Mouse (Mus musculus) heart, postnatal 0 days (tissue): Measurements from ENCODE around the gene Btbd11. TPM values are rescaled to one million over a fixed set of nuclear protein-coding genes. Genes with fewer than 3 reads are reported as not detected.

ENCODE experiments used
- ATAC-seq: fragments of 200-750 bp; cut with Nextera tagmentation; 2 replicates; pipeline ENCODE4 v1.8.0; 2017; ENCODE audit warnings: low read depth, moderate number of reproducible peaks, moderate library complexity; ENCODE audit not compliant: insufficient read depth
- DNase-seq: peaks from one replicate; pipeline ENCODE4 v3.0.0-alpha.2; 2016; ENCODE audit warnings: low spot score
- H3K27ac ChIP-seq: fragments of 300-500 bp; sonication (generic); 2 replicates; pipeline ENCODE4 v1.5.1; 2014; ENCODE audit warnings: low read depth, mild to moderate bottlenecking
- H3K27me3 ChIP-seq: fragments of 300-500 bp; sonication (generic); 2 replicates; pipeline ENCODE4 v1.6.1; 2014; ENCODE audit warnings: low read length, mixed read lengths; ENCODE audit not compliant: control insufficient read depth, insufficient read depth
- H3K36me3 ChIP-seq: fragments of 300-500 bp; sonication (generic); replicated peaks from 2 replicates; pipeline ENCODE4 v1.6.1; 2014; ENCODE audit warnings: low read length, mixed read lengths; ENCODE audit not compliant: control insufficient read depth, insufficient read depth
- H3K4me1 ChIP-seq: fragments of 300-500 bp; sonication (generic); 2 replicates; pipeline ENCODE4 v1.6.1; 2014; ENCODE audit warnings: antibody characterized with exemption; ENCODE audit not compliant: control insufficient read depth, insufficient read depth
- H3K4me2 ChIP-seq: fragments of 300-500 bp; sonication (generic); 2 replicates; pipeline ENCODE4 v1.6.1; 2014; ENCODE audit warnings: low read depth, mild to moderate bottlenecking, low read length, moderate library complexity
- H3K4me3 ChIP-seq: fragments of 300-500 bp; sonication (generic); 2 replicates; pipeline ENCODE4 v1.5.1; 2014; ENCODE audit warnings: low read depth, low read length
- H3K9ac ChIP-seq: fragments of 300-500 bp; sonication (generic); replicated peaks from 2 replicates; pipeline ENCODE4 v1.6.1; 2014; ENCODE audit warnings: low read depth, low read length, mixed read lengths
- H3K9me3 ChIP-seq: fragments of 300-500 bp; sonication (generic); replicated peaks from 2 replicates; pipeline ENCODE4 v1.6.1; 2016; ENCODE audit warnings: low read length; ENCODE audit not compliant: control insufficient read depth
- CTCF ChIP-seq: IDR thresholded peaks from 2 replicates; pipeline ENCODE4 v1.5.1; 2016; ENCODE audit warnings: antibody characterized with exemption, control low read depth, low read depth
- EP300 ChIP-seq: IDR thresholded peaks from 2 replicates; pipeline ENCODE4 v1.6.1; 2016; ENCODE audit warnings: antibody characterized with exemption, low read depth
- WGBS: fragments of 180-500 bp; shearing (Covaris S2); extraction: QIAGEN DNeasy Blood & Tissue Kit; methylation state at CpG from one replicate; pipeline ENCODE4 v1.1.7; 2014; 5-methylcytosine and 5-hydroxymethylcytosine counted together
- polyA plus RNA-seq: library from polyadenylated mRNA; unstranded; fragments of >200 nt; fragmentation: Nextera tagmentation; extraction: Ambion mirVana; gene quantifications from 2 replicates; pipeline ENCODE4 v1.2.1, GENCODE M21; 2015
- total RNA-seq: library from RNA; depleted of rRNA; stranded (reverse); fragments of >200 nt; gene quantifications from 2 replicates; pipeline ENCODE4 v1.2.3, GENCODE M21; 2014; ENCODE audit warnings: low replicate concordance

Gene Btbd11
- total and polyA plus RNA-seq, 2 experiments from 2014 or later: 0.20 to 0.50 TPM

DNA sequence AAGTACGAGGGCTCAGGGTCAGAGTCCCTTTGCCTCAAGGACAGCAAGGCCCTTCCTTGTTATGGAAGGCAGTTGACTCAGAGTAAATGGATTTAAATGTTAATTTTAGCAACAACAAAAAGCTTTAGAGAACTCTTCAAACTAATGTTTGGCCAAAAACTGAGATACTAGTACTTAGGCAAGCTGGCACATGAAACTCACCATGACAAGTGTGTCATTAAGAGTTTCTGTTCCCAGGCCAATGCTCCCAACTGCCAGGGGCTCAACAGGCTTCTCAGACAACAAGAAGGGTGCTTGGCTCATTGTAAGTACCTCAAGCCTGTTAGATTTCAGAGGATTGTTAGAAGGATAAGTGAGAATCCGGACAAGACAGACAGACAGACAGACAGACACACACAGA, 204.7 kb downstream of the Btbd11 start:
- Histone ChIP-seq H3K4me3 (no peak overlapping the region), H3K9me3 (no peaks in the 10 kb centered on the region), H3K27me3 (no peaks in the 10 kb centered on the region), H3K4me1 (no peaks in the 10 kb centered on the region), H3K36me3 (no peaks in the 10 kb centered on the region), H3K27ac (no peak overlapping the region), H3K9ac (no peak overlapping the region), H3K4me2 (no peak overlapping the region)
- no peak for TF ChIP-seq CTCF
- TF ChIP-seq EP300: no peak
- ATAC-seq (no peak), DNase-seq (no peak)
- 69% methylated on average over 2 of the region's 2 CpGs for WGBS

DNA sequence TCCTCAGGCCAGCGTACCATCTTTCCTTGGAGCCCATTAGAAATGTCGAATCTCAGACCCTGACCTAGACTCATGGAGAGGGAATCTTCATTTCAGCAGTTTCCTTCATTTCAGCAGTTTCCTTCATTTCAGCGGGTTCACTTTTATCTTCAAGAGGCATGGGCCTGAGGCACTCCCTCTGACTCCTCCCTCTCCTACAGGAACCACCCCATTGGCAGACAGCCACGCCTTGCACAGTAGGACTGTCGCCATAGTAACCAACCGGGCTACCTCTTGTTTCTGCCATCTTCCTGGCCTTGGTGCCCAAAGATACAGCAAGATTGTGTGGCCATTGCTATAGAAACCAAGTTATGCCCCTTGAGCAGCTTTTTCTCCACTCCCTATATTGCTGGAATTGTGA, 205.4 kb downstream of the Btbd11 start:
- no peak for ATAC-seq
- Histone ChIP-seq H3K4me1 (no peaks in the 10 kb centered on the region), H3K27me3 (no peaks in the 10 kb centered on the region), H3K36me3 (no peaks in the 10 kb centered on the region), H3K9ac (no peak overlapping the region), H3K27ac (no peak overlapping the region), H3K4me2 (no peak overlapping the region), H3K9me3 (no peaks in the 10 kb centered on the region), H3K4me3 (no peak overlapping the region)
- DNase-seq: no peak
- TF ChIP-seq EP300 (no peak), CTCF (no peak)
- 39% methylated on average over 6 of the region's 6 CpGs for WGBS

DNA sequence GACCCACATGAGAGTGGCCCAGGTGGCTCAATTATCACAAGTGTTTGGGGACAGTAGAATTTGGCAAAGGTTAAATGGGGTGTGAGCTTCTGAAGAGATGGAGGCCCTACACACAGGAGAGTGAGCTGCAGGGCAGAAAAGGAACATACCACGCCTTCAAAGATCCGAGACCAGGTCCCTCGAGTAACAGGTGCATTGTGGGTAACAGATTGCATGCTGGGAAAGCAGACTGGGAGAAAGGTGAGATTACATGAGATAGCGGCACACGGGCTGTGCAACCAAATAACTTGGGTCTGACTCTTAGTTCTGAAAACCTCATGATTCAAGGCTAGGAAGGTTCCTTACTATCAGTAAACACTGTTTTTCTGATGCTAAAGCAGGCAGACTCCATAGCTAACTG, 209.7 kb downstream of the Btbd11 start:
- no peak overlapping the region for H3K4me3 ChIP-seq
- TF ChIP-seq CTCF (no peak), EP300 (no peak)
- ATAC-seq (no peak), DNase-seq (no peak)
- 88% methylated on average over 5 of the region's 5 CpGs for WGBS
- peaks cover 20% of the 10 kb centered on the region; the same call in 1 of the 2 replicates for H3K27me3 ChIP-seq
- no peak overlapping the region for H3K4me2 ChIP-seq
- peaks cover 7% of the 10 kb centered on the region; the same call in 1 of the 2 replicates for H3K4me1 ChIP-seq
- no peak overlapping the region for H3K27ac ChIP-seq
- H3K36me3 ChIP-seq: no peaks in the 10 kb centered on the region
- H3K9ac ChIP-seq: no peak overlapping the region
- H3K9me3 ChIP-seq: no peaks in the 10 kb centered on the region

- Histone ChIP-seq H3K27me3 (peaks cover 20% of the 10 kb centered on the region; the same call in 1 of the 2 replicates), H3K36me3 (no peaks in the 10 kb centered on the region), H3K4me2 (peak overlapping the region; percentile 84), H3K9me3 (no peaks in the 10 kb centered on the region), H3K9ac (peak overlapping the region; percentile 15; the same call in 1 of the 2 replicates), H3K4me1 (peaks cover 7% of the 10 kb centered on the region; the same call in 1 of the 2 replicates), H3K4me3 (peak overlapping the region; percentile 46), H3K27ac (no peak overlapping the region)
- 27% methylated on average over 9 of the region's 9 CpGs for WGBS
- no peak for TF ChIP-seq CTCF
- TF ChIP-seq EP300: no peak
- ATAC-seq (peak; percentile 41), DNase-seq (peak; percentile 64)
These were observed 211.5 kb downstream of the Btbd11 start for GRCm38 (mm10) chr10:85598093-85598599.

DNA sequence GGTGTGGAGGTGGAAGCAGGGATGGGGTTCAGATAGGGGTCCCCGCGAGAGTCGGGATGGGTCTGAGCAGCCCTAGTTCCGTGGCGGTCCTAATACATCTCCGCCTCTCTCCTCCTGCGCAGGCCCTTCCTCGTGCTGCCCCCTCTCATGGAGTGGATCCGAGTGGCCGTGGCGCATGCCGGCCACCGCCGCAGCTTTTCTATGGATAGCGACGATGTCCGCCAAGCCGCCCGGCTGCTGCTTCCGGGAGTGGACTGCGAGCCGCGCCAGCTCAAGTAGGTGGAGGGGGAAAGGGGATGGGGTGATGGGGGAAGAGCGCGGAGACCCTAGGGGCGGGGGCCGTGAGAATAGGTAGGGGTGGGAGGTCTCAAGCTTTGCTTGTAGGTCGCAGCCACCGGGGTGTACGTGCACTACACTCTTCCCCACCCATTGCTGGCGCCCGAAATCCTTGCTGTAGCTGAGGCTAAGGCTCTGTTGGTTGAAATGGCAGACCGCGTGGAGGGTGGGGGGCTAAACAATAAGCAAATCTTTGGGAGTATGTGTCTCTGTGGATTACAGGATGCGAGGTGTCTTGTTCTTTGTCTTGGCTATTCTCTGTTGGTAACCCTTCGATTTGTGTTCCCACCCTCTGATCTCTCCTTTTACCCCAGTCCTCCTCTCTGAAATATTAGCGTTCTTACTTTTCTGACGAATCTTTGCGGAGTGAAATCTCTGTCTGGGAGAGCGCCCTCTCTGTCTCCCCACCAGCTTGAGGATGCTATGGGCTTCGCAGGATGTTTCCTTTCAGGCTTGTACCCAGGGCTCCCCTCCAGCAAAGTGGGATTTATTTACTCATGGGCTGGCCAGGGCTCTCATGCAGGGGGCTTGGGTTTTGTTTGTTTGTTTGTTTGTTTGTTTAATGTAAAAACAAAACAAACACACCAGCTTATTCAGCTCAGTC, 212.3 kb downstream of the Btbd11 start:
- H3K27me3 ChIP-seq: peaks cover 20% of the 10 kb centered on the region; the same call in 1 of the 2 replicates
- no peak for TF ChIP-seq CTCF
- TF ChIP-seq EP300: no peak
- peak overlapping the region; percentile 46 for H3K4me3 ChIP-seq
- WGBS: 3% methylated on average over 31 of the region's 41 CpGs
- no peak overlapping the region for H3K27ac ChIP-seq
- peak overlapping the region; percentile 84 for H3K4me2 ChIP-seq
- H3K36me3 ChIP-seq: no peaks in the 10 kb centered on the region
- peaks cover 7% of the 10 kb centered on the region; the same call in 1 of the 2 replicates for H3K4me1 ChIP-seq
- H3K9me3 ChIP-seq: no peaks in the 10 kb centered on the region
- peak overlapping the region; percentile 15; the same call in 1 of the 2 replicates for H3K9ac ChIP-seq
- peak; percentile 6 for DNase-seq
- ATAC-seq: peak; percentile 39
